Mouse (Mus musculus): ENCODE measurements at regions not wholly inside any gene's neighbourhood (a gene's known extent, or its start where the extent isn't known, plus 50 kb on each side); places are given as distances from the start of the nearest gene placed in this dataset.
"Not testable (repeated sequence)": the region's sequence is repeated elsewhere in the genome, so short reads cannot be mapped to it uniquely, and the experiment has no call there.

DNA sequence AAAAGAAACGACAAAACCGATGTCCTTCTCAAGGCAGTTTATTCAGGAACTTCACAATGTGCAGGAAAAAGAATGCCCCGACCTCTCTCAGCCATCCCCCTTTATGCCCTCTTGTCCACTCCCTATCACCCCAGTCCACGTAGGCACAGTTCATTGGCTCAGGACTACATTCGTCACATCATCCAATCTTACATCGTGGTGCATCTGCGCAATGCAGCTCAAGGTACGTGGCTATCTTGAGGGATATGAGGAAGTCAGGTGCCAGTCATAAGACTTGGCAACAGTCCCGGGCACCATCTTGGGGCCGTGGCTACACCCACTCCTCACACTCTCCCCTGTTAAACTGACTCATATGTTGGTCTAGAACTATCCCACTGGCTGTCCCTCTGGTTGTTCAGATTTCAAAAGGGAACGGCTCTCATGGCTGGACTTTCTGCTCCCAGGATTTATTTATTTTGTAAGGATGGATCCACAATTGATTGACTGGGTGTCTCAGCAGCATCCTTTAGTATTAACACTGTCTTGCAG, 87.4 kb upstream of the Olfr1402 start:
- not testable (repeated sequence) for DNase-seq (ENCODE audit: low read depth, low spot score)

DNA sequence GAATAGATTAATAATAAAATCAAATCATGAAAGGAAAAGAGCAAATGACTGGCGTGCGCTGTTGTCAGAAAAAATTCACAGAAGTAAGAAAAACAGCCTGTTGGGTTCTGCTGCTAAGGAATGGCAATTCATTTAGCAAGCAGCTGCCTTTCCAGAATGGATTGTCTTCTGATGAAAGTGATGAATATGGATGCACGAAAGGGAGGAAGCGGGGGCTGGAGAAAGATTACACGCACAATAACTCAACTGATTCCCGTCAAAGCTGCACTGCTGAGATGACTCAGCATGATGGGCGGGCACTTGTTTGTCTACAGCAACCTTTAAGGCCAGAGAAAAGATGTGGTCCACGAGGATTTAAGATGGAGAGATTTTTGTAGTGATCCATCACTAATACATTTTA, 85.4 kb upstream of the Olfr1402 start:
- DNase-seq (ENCODE audit: low read depth, low spot score) = peak; percentile 73

DNA sequence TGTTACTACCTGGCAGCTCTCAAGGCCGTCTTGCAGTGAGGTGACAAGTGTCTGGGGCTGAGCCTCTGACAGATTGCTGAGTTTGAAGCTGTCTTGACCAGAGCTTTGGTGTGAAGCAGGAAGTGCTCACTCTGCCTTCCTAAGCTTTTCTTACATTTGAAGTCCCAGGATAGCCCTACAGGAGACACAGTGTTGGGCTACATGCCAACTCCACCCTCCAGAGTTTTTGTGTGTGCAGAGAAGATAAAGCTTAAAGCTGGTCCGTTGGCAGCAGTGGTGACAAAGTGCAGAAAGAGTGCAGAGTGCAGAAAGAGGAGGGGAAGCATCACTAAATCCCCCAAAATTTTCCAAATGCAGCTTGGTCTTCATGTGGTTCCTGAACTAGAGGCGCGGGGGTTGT, 70.1 kb upstream of the Olfr1402 start:
- DNase-seq (ENCODE audit: low read depth, low spot score) = no peak

DNA sequence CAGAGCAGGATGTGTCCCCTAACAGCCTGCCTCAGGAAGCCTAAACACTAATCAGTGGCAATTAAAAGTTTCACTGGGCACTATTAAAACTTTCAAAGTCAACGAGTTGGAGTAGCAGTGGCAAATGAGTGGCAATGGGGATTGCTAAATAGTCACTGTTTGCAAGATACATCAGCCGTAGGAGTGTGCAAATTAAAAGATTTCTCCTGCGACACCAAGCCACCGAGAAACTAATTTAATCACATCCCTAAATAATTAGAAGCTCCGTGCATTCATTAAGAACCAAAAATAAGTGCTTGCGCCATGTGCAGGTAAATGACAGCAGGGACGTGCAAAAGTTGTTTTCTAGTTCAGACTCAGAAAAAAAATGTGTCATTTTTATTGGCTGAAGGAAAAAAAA, 69.4 kb upstream of the Olfr1402 start:
- DNase-seq (ENCODE audit: low read depth, low spot score) = no peak

DNA sequence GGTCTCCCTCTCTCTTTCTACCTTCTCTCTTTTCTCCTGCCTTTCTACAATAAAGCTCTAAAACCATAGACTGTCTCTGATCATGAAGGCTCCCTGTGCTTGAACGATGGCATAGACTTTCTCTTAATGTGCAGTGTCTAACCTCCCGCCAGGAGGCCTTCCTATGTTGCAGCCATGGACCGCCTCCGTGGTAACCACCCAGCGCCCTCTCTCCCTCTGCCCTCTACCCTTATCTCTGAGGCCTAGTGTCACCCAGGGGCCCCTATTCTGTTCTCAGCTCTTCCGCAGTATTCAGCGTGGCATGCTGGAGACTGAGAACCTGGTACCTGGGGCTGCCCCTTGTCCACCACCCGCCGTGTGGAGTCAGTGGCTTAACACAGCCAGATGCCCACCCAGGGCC, 67.5 kb upstream of the Olfr1402 start:
- DNase-seq (ENCODE audit: low read depth, low spot score) = no peak

All from mesoderm, embryonic 11.5 days (tissue).